Mouse (Mus musculus): Measurements from ENCODE around the gene Bach1.

DNA sequence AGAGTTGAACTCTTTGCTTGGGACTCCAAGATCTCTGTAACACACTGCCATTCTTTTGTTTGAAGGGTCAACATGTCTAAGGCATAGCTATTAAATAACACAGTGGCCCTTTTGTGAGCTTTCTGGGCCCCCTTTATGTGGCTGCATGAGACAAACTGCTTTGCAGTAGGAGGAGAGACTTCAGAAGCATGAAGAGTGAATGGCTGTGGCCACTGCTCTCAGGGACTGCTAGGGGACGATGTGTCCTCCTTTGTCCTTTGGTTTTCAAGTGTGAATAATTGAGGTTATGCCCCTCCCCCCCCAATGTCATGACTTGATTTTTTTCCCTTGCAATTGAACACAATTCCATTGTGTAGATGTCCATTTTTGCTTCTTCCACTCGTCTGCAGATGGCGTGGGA lies 44.9 kb downstream of the Bach1 start:
- TF ChIP-seq SMC3 (IDR thresholded peaks at IDR 0.05; ENCODE audit: low read depth, low read length) (no peak), ELF1 (IDR thresholded peaks at IDR 0.05; ENCODE audit: low read depth, low read length) (no peak), E2F4 (IDR thresholded peaks at IDR 0.05; ENCODE audit: insufficient replicate concordance, low read depth, low read length) (no peak), CHD1 (IDR thresholded peaks at IDR 0.05; ENCODE audit: low read depth, low read length) (no peak), RCOR1 (conservative IDR thresholded peaks at IDR 0.05; ENCODE audit: low read depth, low read length) (no peak), KAT2A (IDR thresholded peaks at IDR 0.05; ENCODE audit: insufficient replicate concordance, low read length) (no peak), EP300 (IDR thresholded peaks at IDR 0.05; ENCODE audit: low read length) (no peak), POLR2AphosphoS2 (IDR thresholded peaks at IDR 0.05; ENCODE audit: low read depth, low read length) (no peak), UBTF (IDR thresholded peaks at IDR 0.05; ENCODE audit: low read depth, low read length) (no peak)

Measured in CH12.LX (cell line).